Mouse (Mus musculus) telencephalon, adult 2 months (tissue): ENCODE data around the gene Defb45.

Source experiments
- DNase-seq: peaks from one replicate; pipeline ENCODE4 v3.0.0-alpha.2; 2011; ENCODE audit warnings: low read depth, low spot score

Defb45 gene

GRCm38 (mm10) chr2:152599299-152599698, at the start of gene Defb45:
TSS of gene Defb45 (minus strand) at chr2:152599399.
- no peak for DNase-seq

GRCm38 (mm10) chr2:152639406-152640113, 40.4 kb upstream of the Defb45 start:
- no peak for DNase-seq

- no peak for DNase-seq
Measured at GRCm38 (mm10) chr2:152638865-152639264, 39.7 kb upstream of the Defb45 start.

GRCm38 (mm10) chr2:152637381-152637780, 38.2 kb upstream of the Defb45 start:
- DNase-seq, result no peak

DNA sequence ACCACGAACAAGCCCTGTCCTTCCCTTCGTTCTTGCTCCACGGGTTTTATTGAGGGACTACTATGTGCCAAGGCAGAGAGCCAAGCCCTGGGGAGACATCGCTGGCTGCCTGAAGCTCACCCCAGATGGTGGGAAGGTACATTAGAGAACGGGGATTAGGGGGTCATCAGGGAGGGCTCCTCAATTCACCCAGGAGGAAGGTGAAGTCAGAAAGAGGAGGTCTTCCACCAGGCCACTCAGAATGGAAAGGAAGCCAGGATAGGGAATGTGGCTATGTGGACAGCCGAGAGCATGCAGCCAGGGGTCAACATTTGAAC, 37.8 kb upstream of the Defb45 start:
- no peak for DNase-seq

DNA sequence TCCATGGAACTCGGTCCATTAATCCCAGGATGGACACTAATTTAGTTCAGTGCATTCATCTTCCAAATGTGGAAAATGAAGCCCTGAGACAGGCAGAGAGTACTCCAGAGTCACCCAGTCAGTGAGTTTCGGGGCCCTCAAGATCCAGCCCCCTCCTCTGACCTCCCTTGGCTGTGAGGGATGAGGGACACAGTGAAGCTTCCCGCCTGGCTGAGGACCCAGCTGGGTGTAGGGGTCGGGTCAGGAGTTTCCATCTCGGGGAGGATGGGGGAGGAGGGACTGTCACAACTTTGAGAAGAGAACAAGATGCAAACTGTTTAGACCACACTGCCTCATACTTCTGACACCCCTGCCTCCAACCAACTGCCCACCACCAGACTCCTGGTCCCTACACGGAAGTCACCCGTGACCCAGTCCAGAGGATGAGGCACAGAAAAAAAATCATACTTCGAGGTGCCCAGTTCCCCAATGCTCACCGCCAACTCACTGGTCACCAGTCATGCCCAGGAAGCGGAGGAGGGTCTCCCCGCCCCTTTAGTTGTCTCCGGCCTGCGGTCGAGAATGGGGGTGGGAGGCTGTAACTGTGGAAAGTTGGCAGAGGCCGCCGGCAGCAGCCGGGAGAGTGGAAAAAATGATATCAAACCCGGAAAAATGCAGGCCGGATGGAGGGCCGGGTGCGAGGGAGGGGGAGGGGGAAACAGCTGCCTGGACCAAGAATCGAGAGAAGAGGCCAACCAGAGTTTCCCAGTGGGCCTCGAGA, 37.2 kb upstream of the Defb45 start:
- no peak for DNase-seq

GRCm38 (mm10) chr2:152634311-152634710, 35.1 kb upstream of the Defb45 start:
- no peak for DNase-seq

DNA sequence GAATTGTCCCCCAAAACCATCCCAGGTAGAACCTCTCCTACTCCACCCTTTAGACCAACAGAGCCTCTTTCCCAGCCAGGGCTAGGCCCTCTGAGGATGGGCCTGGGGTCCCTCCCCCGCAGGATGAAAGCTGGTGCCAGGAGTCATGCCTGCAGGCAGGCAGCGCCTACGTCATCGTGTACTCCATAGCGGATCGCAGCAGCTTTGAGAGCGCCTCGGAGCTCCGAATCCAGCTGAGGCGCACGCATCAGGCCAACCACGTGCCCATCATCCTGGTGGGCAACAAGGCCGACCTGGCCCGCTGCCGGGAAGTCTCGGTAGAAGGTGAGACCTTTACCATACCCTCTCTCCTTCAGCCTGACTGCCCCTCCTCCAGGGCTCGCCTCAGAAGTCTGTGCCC, 34.1 kb upstream of the Defb45 start:
- DNase-seq, result no peak

- DNase-seq, result no peak
Measured at GRCm38 (mm10) chr2:152629904-152630303, 30.7 kb upstream of the Defb45 start.

GRCm38 (mm10) chr2:152629239-152629638, 30.0 kb upstream of the Defb45 start:
- DNase-seq, result no peak

DNA sequence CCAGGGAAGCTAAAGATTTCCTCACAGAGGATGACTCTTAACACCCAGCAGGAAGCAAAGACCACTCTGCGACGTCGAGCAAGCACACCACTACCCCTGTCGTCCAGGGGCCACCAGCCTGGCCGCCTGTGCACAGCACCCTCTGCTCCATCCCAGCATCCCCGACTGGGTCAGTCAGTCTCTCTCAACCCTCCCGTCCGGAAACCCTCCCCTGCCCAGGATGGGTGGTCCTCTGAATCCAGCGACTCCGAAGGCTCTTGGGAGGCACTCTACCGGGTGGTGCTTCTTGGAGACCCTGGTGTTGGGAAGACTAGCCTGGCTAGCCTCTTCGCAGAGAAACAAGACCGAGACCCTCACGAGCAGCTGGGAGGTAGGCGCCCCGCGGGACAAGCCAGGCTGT, 28.9 kb upstream of the Defb45 start:
- no peak for DNase-seq

DNA sequence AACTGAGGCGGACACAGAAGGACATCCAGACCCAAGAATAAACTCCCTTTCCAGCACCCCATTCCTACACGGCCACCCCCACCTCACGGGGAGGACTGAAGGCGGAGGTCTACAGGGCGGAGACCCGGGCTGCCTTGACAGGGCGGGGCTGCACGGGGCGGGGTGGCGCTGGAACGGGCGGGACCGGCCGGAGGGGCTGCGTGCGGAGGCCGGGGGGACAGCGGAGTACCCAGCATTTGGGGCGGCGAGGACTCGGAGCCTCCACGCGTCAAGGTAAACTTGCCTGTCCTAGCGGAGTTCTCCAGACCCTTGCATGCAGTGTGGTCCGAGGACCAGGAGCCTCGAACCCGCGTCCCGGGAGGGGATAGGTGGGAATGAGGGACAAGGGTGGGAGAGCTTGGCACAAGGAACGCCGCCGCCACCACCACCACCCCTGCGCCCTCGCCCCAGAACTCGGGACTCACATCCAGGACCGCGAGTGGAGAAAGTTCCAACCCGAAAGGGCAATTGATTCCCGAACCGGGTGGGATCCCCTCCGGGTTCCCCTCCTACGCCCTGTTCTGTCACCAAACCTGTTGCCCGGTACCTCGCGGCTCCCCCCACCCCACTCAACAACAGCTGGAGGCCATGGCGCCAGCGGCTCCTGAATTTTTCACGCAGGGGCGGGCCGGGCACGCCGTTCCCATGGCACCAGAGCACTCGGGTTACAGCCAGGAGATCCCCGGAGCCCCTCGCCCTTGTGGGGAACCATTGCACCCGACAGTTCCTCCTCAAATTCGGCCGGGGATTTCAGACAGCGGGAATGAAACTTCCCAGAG, 27.8 kb upstream of the Defb45 start, which contains the start of gene Rem1:
Gene Rem1 (plus strand): TSS at position 178 of the 818 bp plus-strand sequence.
- DNase-seq, result no peak

- no peak for DNase-seq
Measured at GRCm38 (mm10) chr2:152625256-152625655, 26.1 kb upstream of the Defb45 start.

DNA sequence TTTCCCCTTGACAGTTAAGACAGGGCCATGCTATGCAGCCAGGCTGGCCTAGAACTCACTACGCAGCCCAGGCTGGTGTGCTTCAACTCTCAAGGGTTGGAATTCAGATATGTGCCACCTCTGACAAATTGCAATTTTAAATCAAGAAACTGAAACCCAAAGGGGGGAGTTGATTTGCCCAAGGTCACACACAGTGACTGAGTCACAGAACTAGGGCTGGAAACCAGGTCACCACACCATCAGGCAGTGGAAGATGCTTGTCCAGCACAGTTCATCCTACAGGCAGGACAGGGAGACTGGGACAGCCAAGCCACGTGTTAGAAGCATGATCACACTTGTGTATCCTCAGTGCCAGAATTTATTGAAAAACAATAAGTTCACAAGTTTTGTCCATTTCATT, 25.4 kb upstream of the Defb45 start:
- no peak for DNase-seq

DNA sequence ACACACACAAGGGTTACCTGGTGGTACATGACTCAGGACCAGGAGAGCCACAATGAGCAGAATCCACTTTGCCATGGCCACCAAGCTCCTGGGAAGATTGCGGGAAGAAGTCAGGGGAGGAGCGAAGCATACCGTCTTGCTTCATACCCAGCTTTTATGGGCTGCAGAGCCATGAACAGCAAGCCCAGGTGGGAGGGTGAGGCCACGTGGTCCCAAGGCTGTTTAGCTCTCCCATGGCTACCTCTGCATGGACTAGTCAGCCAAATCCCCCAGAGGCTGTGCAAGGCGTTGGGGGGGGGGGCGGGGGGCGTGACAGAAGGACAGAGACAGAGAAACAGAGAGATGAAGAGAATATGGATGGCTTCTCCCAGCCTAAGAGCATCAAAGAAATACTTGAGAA, 23.8 kb upstream of the Defb45 start, which contains the start of gene Defb25:
Gene Defb25 (minus strand): TSS at position 101 of the 400 bp plus-strand sequence.
- no peak for DNase-seq

DNA sequence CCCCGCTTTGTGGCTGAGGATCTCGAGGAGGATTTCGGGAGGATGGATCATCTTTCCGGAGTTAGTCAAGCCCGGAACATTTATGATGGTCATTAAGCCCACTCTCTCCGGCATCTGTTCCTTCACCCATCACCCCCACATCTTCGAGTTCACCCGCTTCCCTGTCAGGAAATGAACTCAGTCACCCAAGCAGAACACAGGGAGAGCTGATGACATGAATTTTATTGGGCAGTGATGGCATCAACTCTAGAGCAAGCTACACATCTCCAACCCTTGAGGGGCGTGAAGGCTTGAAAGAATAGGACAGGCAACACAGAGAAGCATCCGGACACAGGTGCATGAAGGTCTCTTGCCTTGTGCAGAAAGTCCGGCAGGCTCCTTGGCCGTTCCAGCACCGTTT, 23.0 kb upstream of the Defb45 start:
- no peak for DNase-seq

DNA sequence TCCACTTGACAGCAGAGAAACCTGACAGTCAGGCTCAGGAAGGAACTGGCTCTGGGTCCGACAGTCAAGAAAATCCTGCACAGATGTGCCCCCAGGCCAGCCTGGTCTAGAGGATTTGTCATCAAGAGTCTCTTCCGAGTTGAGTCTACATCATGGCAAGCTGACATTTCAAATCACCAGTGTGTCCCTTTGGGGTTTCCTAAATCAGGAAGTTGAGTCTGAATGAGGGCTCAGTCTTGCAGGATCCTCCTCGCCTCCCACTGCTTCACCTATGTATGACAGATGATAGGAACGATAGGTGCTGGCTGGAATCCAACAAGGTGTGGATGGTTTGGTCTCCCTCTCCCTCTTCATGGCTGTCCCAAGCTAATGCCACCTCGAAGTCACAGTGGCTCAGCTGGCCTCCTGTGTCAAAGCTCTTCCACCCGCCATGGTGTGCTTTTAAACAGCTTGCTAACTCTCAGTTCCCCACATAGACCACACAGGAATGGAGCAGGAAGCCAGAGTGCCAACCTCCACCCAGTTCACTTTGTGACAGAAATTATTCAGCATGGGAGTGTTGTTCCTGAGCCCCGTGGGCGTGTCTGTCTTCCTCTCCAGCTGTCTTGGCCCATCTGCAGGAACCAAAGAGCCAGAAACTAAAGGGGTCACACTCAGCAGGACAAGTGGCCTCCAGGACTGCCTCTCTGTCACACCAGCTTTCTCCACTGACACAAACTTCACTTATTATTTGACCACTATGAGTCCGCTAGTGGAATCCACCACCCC, 21.4 kb upstream of the Defb45 start:
- DNase-seq, result no peak

GRCm38 (mm10) chr2:152617374-152617773, 18.2 kb upstream of the Defb45 start:
- no peak for DNase-seq

DNA sequence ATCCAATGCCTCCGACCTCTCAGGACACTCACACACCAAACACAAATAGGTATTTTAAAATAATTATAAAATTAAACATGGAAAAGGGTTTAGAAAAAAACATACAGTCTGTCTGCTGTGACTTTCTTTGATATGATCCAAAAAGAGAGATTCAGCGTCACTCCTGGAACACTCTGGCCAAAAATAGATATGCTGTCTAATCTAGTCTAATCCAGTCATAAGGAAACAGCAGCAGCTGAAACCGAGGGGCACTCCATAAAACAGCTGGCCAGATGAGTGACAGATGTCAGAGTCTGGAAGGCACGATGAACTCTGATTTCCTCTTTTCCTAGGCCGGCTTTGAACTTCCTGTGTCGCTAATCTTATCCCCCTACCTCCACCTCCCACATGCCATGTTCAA, 17.3 kb upstream of the Defb45 start:
- DNase-seq, result no peak

GRCm38 (mm10) chr2:152615563-152615962, 16.4 kb upstream of the Defb45 start:
- peak; percentile 39 for DNase-seq

GRCm38 (mm10) chr2:152612193-152612592, 13.0 kb upstream of the Defb45 start:
- peak; percentile 9 for DNase-seq

DNA sequence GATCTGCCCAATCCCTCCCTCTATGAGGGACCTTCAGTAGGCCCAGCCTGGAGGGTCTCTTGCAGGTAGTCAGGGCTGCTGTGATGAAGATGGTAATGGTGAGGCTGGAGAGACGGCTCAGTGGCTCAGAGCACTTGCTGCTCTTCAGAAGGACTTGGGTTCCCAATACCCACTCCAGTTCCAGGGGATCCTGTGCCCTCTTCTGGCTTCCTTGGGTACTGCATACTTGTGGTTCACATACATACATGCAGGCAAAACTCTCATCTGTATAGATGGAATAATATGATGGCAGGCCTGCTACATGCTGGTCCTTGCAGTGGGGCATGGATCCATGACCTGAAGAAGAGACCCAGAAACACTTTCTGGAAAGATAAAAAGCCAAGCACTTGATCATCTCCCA, 9.5 kb upstream of the Defb45 start:
- no peak for DNase-seq
